Mouse (Mus musculus): ENCODE results near the gene Hist1h3e. TPM values are rescaled to one million over a fixed set of nuclear protein-coding genes. Genes with fewer than 3 reads are reported as not detected.
"Not testable (repeated sequence)": the region's sequence is repeated elsewhere in the genome, so short reads cannot be mapped to it uniquely, and the experiment has no call there.

The Hist1h3e gene
- polyA plus RNA-seq, 1 experiment = 0.83 TPM

DNA sequence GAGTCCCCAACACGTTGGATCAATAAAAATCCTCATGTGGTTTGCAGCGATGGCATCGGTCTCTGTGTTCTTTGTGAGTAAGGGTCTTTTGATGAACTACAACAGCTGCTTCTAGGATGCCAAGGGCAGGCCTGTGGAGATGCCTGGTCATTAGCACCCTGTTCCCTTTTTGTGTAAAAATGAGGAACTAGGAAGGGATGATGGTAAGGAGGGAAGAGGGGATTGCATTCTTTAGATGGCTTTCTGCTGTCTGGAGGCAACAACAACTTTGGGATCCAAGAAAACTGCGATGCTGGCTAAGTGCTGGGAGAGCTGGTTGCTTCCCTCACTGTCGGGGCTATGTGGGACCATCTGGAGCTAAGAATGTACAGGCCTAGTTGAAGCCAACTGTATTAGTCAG lies 23.9 kb downstream of the Hist1h3e start:
- DNase-seq (ENCODE audit: low spot score) = no peak

DNA sequence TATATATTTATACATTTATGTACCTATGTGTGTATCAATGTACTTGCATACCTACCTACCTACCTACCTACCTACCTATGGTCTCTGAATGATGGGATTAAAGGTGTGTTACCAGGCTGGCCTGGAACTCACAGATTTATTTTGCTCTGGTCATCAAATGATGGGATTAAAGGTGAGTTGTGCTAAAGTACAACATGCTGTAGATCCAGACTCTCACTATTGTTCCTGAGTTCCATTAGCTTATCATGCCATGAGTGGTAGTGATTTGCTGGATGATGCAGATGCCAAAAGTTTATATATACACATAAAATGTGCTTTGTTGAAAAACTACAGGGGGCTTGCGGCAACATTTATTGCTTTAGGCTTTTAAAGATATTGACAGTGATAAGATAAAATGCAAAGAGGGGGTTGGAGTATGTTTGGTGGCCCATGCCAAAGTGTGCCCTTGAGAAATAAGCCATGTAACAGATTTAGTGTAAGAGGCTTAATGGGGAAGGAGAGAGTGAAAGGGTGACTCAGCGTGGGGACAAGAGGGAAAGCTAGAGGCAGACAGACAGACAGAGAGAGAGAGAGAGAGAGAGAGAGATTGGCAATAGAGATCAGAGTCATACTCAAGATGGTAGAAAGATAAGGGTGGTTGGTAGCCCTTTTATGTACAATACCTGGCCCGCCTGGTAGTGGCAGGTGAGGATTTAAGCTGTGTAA lies 25.0 kb downstream of the Hist1h3e start:
- no peak for DNase-seq (ENCODE audit: low spot score)

DNA sequence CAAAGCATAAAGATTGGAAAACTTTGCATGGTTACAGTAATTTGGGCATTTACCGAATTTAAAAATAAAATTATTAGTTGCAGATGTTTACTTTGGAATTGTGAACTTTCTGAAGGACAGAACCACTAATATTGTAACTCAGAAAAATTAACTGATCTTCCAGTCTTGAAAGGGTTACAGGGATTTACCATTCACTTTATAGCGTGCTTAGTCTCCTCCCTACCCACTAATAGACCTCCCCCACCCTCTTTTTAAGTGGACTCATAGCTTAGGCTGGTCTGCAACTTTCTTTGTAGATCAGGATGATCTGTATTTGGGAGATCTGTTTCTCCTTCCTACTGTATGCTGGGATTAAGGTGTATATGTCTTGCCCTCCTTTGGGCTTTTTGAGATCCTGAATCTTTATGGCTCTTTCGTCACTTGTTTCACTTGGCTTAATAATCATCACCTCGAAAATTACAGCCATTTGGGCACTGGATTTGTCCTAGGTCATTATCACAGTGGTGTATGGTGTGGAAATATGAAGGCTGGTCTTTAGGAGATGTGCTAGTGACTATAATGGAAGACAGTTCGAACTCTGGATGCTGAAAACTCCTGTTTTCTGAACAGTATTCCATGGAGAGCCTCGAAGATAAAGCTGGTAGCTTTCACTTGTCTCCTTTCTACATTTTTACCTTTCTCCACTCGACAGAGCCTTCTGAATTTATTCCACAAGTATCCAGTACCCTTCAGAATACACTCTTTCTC lies 25.9 kb downstream of the Hist1h3e start:
- DNase-seq (ENCODE audit: low spot score) = no peak

DNA sequence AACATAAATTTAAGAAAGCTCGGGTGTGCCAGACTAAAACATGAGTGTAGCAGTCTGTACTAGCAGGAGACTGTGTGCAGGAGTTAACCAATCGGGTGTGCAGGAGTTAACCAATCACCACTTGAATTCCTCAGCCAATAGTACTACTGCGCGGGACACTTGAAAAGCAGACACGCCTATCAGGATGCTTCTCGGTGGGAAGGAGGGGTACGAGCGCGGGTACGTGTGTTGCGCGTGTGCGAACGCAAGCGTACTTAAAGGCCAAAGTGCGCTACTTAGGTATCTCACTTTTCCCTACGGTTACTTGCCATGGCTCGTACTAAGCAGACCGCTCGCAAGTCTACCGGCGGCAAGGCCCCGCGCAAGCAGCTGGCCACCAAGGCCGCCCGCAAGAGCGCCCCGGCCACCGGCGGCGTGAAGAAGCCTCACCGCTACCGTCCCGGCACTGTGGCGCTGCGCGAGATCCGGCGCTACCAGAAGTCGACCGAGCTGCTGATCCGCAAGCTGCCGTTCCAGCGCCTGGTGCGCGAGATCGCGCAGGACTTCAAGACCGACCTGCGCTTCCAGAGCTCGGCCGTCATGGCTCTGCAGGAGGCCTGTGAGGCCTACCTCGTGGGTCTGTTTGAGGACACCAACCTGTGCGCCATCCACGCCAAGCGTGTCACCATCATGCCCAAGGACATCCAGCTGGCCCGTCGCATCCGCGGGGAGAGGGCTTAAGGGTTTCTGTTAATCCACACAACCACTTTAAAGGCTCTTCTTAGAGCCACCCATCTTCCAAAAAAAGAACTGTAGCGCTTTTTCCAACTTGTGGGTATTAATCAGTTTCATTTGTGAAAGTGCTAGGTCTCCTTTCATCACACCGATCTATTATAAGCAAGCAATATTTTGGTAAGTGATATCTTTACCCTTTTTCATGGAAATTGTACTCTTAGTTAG lies 26.8 kb downstream of the Hist1h3e start, which contains the start of gene Hist1h3g:
Hist1h3g (plus strand) TSS at position 286 of the 939 bp plus-strand sequence.
- DNase-seq (ENCODE audit: low spot score) = peak; percentile 57

DNA sequence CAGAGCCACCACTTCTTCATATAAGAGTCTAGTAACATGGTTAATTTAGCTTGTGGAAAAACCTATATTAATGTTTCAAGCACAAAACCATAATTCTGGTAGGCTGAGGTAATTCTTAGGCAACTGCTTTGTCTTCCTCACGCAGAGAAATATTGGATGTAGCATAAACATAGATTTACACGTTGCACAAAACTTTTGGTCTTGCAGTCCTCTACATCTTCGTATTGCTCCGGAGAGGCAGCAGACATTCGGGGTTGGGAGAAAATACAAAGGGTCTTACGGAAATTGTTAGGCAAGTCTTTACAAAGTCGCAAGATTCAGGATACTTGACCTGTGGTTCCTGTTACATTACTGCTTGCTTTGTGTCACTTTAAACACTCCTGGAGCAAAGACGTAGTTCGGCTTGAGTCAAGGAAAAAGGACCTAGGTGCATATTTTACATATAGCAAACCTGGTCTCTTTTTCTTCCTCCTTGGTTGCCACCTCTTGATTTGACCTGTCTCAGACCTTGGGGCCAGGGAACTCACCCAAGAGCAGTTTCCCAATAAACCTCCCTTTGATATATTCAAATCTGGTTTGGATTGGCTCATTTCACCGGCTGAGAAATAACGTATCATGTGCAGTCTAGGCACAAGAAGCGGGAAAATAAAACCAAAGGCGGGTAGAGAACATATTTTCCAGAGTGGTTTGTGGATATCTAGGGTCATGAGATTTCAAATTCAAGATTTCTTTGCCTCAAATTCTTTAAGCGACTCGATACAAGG lies 27.6 kb downstream of the Hist1h3e start:
- DNase-seq (ENCODE audit: low spot score) = no peak

GRCm38 (mm10) chr13:23533560-23534367 lies 28.4 kb downstream of the Hist1h3e start, which contains the start of gene Hist1h2af:
Hist1h2af (plus strand) TSS chr13:23533906.
- DNase-seq (ENCODE audit: low spot score) = not testable (repeated sequence)

- no peak for DNase-seq (ENCODE audit: low spot score)
These were observed 29.7 kb downstream of the Hist1h3e start for GRCm38 (mm10) chr13:23532262-23533075.

DNA sequence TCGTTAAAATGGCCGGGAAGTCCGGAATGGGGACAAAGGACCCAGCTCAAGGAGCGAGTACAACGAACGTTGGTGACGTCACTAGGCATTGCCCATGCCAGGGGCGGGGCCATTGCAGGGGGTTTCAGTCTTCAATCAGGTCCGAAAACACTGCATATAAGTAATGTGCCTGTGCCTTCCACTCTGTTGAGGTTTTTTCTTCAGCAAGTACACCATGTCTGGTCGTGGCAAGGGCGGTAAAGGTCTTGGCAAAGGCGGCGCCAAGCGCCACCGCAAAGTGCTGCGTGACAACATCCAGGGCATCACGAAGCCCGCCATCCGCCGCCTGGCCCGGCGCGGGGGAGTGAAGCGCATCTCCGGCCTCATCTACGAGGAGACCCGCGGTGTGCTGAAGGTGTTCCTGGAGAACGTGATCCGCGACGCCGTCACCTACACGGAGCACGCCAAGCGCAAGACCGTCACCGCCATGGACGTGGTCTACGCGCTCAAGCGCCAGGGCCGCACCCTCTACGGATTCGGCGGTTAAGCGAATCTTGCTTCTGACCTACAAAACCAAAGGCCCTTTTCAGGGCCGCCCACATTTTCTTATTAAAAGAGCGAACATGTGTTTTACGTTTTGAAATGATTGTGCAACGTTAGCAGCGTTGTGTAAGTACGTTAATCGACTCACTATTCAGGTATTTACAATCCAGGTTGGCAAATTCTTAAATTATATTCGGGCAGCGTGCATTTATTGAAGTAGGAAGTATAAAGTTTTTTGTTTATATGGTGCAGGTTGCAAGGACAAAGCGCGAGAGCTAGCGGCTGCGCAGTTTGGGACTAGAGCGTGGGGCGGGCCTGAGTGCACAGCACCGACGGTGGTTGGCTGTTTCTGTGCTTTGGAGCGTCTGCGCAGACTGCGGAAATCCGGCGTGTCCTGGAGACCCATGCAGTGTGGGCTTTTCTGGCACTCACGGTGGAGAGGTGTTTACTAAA lies 31.0 kb downstream of the Hist1h3e start, which contains the start of gene Hist1h4h:
Hist1h4h (plus strand) TSS at position 150 of the 975 bp plus-strand sequence.
- peak; percentile 86 for DNase-seq (ENCODE audit: low spot score)

GRCm38 (mm10) chr13:23530181-23530900 lies 31.8 kb downstream of the Hist1h3e start:
- peak; percentile 41 for DNase-seq (ENCODE audit: low spot score)

DNA sequence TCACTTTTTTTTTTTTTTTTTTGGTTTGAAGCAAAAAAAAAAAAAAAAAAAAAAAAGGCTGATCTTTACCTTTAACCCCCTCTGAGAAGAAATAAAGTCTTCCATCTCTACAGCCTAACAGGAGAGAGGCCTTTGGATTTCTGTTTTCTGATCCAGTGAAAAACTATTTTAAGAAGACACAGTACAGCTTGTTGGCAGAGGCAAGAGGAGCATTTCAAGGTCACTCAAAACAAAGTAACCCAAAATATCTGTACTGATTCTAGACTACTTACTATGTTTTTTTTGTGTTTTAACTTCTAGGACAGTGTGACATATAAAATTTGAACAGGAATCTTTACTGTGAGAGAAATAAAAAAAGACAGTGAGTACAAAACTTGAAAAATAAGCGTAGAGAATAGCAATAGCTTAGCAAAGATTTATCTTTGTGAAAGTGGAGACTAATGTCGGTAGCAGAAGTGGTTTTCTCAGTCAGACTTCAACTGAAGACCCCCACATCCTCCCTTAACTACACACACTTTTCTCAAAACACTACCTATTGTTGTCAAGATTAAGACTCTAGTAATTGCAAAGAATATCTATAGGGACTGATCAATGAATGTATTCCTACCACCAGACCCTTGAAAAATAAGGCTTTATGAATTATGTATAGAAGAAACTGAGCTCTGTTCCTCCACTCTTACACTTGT lies 32.5 kb downstream of the Hist1h3e start:
- no peak for DNase-seq (ENCODE audit: low spot score)

DNA sequence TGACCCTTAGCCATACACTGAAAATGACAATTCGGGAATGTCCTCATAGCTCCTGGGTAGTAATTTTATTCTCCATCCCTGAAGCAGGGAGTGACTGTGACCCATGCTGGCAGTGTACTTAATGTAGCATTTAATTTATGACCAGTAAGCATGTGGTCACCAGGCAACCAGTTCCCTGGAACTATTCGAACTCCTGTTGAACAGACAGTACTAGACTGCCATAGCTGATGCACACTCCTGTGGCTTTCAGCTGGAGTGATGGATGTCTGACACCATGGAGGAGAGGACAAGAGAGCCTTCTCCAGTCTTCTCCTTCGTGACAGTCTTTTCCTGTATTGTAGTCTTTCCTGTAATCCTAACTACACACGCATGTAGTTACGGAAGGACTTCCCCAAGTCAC lies 33.2 kb downstream of the Hist1h3e start:
- no peak for DNase-seq (ENCODE audit: low spot score)

DNA sequence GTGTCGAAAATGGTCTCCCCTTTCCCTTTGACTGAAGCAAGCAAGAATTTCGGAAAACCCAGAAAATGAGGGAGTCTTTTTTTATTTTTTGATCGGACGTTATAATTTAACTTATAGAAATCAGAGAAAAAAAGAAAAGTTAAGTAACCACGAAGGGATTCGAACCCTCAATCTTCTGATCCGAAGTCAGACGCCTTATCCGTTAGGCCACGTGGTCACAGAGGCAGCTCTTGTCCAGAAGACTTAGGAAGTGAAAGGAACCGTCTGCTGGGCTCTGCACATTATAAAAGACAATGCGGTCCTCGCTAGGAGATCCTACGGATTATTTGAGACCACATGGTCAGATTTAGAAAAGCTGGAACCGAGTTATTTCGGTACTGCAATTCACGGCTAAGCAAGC lies 35.9 kb downstream of the Hist1h3e start:
- peak; percentile 86 for DNase-seq (ENCODE audit: low spot score)

DNA sequence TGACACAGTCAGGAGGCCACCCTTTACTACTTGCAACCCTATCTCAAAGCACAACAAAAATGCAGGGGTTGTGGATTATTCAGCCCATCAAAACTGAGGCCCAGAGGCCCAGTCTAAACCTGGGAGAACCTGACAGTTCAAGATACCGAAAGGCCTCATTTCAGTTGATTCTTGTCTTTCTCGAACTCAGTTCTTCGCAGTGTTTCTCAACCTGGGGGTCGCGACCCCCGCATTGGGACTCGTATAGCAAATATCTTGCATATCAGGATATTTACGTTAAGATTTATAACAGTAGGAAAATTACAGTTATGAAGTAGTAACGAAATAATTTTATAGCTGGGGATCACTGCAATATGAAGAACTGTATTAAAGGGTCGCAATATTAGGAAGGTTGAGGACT lies 36.3 kb downstream of the Hist1h3e start:
- DNase-seq (ENCODE audit: low spot score) = no peak

GRCm38 (mm10) chr13:23524654-23525053 lies 37.5 kb downstream of the Hist1h3e start:
- DNase-seq (ENCODE audit: low spot score) = peak; percentile 58

- no peak for DNase-seq (ENCODE audit: low spot score)
These were observed 38.2 kb downstream of the Hist1h3e start for GRCm38 (mm10) chr13:23523976-23524375.

- peak; percentile 42 for DNase-seq (ENCODE audit: low spot score)
These were observed 40.5 kb downstream of the Hist1h3e start for GRCm38 (mm10) chr13:23521703-23522102.

GRCm38 (mm10) chr13:23519416-23519815 lies 42.8 kb downstream of the Hist1h3e start:
- DNase-seq (ENCODE audit: low spot score) = peak; percentile 50

All from urinary bladder, adult 2 months (tissue).